Mouse (Mus musculus): Measurements from ENCODE around the gene Fam189a1.

GRCm38 (mm10) chr7:64884187-64884862, 272.0 kb downstream of the Fam189a1 start:
- TF ChIP-seq CTCF (IDR thresholded peaks at IDR 0.05; ENCODE audit: low read depth, low read length) (no peak), EP300 (IDR thresholded peaks at IDR 0.05; ENCODE audit: insufficient read depth, low read depth, low read length) (no peak), POLR2A (IDR thresholded peaks at IDR 0.05; ENCODE audit: insufficient read depth, low read length) (no peak)

All from ES-Bruce4 (cell line).